Mouse (Mus musculus) olfactory bulb, adult 2 months (tissue): Measurements from ENCODE around the gene Ccdc92.

Experiments
- CTCF ChIP-seq: fragments of 200-500 bp; IDR thresholded peaks from 2 replicates; pipeline ENCODE4 v1.5.1; 2012; ENCODE audit warnings: low read depth, mild to moderate bottlenecking, low read length, moderate library complexity; ENCODE audit not compliant: insufficient read depth
- POLR2A ChIP-seq: fragments of 200-500 bp; IDR thresholded peaks from 2 replicates; pipeline ENCODE4 v1.6.1; 2012; ENCODE audit warnings: mild to moderate bottlenecking, low read depth, low read length, moderate library complexity; ENCODE audit not compliant: insufficient read depth

DNA sequence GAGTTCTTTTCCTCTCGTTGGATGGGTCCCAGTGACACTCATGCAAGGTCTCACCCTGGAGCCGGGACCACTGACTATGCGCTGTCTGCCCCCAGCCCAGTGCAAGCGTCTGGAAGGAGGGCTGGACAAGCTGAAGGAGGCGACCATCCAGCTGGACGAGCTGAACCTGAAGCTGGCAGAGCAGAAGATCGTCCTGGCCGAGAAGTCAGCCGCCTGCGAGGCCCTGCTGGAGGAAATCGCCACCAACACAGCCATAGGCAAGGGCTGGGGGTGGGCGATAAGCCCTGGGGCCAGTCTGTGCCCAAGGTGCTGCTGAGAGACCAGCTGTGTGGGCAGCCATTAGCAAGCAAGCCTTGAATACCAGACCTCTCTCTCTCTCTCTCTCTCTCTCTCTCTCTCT lies 49.8 kb downstream of the Ccdc92 start:
- TF ChIP-seq CTCF (no peak), POLR2A (no peak)
